Mouse (Mus musculus) activated CD4-positive, CD25-positive, alpha-beta regulatory T cell, adult 4 months (primary cell): Measurements from ENCODE around the gene Smtnl1. TPM values are rescaled to one million over a fixed set of nuclear protein-coding genes. Genes with fewer than 3 reads are reported as not detected.

ENCODE experiments used
- ATAC-seq: one replicate; pipeline ENCODE4 v1.8.0; 2017
- polyA plus RNA-seq, 2 experiments: library from polyadenylated mRNA; unstranded; fragments of 100-300 nt; shearing (Covaris generic); gene quantifications; one replicate each; pipeline ENCODE4 v1.2.1; 2017

Smtnl1 gene
- polyA plus RNA-seq, 2 experiments from 2014 or later: not detected

DNA sequence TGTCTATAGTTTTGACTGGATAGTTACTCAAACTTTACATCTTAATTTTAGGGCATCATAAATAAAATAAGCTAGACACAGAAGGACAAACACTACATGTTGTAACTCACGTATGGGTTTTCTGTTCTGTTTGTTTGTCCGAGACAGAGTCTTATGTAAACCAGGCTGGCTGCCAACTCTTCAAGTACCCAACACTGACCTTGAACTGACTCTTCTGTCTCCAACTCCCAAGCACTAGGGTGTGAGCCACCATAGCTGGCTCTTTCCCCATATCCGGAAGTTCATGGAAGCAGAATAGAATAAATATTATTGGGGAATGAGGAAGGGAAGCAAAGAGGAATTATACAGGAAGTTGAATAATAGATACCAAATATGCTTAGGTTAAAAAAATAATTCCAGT, 29.9 kb downstream of the Smtnl1 start:
- ATAC-seq: no peak

DNA sequence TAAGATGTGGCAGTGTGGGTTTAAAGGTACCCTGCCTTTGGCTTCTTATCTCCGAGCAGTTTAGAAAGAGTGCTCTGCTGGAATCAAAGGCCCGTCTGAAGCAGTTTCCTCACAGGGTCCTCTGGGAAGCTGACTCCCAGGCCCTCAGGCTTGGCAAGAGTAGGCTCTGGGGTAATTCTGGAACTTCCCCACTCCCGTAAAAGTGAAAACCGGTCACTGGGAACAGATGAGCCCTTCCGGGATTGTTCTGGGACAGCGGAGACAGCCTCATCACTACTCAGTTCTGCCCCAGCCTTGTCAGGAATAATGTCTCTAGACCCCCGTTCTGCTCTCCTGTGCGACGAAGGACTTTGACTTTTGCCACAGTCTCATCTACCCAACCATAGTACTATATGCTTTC, 32.0 kb downstream of the Smtnl1 start:
- ATAC-seq: no peak

DNA sequence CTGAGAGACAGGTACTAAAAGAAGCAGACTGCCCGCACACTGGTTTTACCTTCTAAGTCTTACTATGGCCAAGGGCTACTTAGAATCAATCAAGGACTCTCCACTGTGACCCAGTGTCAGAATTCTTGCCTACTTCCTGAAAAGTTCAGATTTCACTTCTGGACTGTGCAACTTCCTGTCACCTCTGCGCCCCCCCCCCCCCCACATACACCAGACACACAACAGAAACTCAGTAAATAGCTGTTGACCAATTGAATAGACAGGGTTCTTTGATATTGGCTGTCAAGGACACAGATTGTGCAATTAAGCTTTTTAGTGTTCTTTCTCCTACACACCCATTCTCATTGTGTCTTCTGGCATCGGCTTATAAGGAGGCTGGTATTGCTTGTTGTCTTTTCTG, 34.1 kb downstream of the Smtnl1 start:
- no peak for ATAC-seq

DNA sequence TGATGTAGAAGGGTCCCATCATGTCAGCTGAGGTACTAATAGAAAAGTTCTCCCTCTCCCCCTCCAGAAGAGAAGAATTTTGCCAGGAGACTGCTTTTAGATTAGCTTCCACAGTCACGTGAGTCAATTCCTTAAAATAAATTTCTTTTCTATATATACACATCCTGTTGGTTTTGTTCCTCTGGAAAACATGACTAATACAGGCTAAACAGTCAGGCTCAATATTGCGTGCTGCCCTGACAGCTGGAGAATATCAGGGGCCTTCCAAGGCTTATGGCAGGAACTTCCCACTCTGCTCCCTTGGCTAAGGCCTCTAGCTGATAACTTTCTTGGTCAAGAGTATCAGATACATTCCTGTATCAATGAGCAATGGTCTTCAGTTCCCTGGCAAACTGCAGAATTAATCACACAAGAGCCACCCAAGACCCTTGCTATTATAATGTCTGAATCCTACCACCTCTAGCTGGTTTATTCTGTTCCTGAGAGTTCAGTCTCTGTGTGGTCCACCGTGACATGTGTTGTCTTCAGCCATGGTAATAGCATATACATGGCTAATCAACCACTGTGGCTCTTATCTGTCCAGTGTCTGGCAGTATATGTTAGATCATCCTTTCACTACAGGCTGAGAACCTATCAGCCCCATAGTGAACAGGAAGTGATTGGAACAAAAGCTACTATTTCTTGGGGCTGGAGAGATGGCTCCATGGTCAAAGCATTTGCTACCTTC, 38.4 kb downstream of the Smtnl1 start:
- ATAC-seq: no peak

DNA sequence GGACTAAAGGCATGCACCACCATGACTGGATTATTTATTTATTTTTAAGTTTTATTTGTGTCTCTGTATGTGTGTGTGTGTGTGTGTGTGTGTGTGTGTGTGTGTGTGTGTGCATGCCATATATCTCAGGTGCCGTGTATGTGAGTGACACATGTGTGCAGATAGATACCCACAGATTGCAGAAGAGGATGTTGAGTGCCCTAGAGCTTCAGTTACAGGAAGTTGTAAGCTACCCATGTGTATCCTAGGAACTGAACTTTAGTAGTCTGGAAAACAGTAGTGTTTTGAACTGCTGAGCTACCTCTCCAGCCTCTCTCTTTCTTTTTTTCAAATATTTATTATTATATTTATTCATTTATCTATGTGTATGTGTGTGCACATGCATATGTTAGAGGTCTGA, 39.1 kb downstream of the Smtnl1 start:
- ATAC-seq: no peak

DNA sequence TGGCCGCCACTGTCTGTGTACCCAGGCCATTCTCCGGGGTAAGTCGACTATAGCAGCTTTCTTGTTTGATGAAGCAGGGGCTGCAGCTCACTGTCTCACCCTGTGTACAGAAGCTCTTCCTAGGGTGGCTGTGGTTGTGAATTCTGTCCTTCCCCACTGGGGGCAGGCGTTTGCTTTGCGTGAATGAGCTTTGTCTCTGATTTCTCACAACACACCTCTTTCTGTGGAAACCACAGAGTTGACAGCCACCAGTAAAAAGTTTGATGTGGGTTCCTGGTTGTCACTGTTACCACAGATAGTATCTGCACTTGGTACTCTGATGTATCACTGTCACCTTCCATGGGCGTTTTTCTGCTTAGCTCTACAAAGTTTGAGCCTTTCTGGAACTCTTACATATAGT, 43.2 kb downstream of the Smtnl1 start:
- peak; percentile 96 for ATAC-seq

DNA sequence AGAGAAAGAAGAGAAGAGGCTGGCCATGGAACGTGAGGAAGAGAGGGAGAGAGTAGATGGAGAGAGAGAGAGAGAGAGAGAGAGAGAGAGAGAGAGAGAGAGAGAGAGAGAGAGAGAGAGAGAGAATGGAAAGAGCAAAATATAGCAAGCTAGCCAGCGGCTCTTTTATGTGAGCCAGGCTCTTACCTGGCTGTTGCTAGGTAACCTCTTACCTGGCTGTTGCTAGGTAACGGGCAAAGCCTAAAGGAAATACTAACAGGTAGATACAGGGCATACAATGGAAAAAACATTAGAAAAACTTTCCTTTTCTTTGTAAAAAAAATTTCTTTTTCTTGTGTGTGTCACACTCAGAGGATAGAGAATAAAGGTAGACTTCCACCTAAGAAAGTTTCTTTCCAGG, 44.7 kb downstream of the Smtnl1 start:
- ATAC-seq: no peak

DNA sequence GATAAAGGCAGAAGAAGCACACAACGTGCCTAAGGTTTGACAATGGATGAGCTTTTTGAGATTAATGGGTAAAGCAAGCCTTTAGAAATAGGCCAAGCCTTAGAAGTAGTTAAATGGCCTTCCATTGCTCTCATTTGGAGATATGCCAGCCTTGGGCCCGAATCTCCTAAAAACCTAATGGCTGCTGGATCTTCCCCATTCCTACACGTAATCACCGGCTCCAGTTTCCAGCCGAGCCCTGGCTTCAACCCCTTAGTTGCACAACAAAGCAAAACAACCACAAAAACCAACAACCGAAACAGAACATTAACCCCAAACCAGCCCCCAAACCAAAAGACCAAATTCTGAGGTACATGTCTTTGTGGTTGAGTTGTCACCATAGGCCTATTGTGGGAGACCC, 46.8 kb downstream of the Smtnl1 start:
- ATAC-seq: no peak

DNA sequence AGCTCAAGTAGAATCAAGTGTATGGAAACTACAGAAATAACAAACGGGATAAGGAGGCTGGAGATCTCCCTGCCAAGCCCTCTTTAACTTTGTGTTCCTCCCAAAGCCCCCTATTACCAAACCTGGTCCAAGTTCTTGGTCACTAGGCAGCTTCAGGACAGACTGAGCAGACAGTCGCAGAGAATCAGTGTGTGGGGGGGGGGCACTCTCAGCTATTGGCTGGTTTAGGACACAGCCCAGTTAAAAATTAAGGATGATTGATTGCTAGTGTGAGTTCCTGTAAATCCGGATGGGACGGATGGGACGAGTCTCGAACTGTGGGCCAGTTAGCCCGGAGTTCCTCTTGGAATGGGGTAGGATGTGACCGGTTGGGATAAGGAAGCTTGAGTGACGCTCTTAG, 47.2 kb downstream of the Smtnl1 start, which contains the start of gene Serping1:
Gene Serping1 (minus strand): TSS at position 204 of the 400 bp plus-strand sequence.
- ATAC-seq: no peak

DNA sequence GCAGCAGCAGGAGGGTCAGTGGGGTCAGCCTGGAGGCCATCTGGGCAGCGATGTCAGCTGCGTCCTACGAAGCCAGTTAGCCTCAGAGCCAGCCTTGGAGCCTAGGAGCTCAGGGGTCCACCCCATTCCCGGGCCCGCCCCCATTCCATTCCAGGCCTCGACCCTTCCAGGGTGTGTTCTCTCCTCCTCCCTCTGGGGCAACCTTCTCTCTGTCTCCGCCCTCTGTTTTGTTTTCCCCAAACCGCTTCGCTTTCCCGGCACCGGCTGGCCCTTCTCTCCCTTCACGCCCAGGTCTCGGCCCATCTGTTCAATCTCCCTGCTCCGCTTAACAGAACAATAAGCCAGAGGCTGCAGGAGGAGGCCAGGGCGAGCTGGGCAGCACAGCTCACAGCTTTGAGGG, 47.7 kb downstream of the Smtnl1 start:
- ATAC-seq: no peak

DNA sequence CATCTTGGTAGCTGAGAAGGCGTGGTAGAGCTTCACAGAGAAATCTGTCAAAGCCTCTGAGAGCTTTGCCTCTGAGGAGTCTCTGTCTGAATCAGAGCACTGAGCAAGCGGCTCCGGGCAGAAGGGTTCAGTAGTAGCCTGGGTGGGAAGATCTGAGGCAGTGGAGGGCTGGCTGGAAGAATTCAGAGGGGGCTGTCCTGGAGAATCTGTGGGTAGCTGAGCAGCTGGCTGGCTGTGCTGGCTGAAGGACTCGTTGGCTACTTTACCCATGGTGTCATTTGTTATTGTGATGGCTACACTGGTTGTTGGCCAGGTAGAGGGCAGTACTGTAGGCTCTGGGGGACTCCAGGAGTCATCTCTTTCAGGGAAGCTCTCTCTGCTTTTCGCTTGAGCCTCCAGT, 49.3 kb downstream of the Smtnl1 start:
- no peak for ATAC-seq

DNA sequence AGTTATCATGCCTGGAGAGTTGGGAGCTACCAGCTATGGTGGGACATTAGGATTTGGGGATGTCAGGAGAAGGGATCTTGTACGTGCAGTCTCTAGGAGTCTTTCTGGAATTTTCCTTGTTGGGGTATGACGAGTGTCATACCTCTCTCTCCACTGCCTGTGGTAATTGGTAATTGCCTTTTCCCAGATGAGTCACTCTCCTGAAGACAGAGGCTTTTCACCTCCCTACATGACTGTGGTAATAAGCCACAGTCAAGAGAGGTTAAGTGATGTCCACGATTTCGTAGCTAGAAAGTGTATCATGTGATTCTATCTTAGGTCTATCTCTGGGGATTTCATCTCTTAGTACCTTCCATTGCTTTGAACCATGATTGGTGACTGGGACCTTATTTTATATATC, 50.0 kb downstream of the Smtnl1 start:
- no peak for ATAC-seq

DNA sequence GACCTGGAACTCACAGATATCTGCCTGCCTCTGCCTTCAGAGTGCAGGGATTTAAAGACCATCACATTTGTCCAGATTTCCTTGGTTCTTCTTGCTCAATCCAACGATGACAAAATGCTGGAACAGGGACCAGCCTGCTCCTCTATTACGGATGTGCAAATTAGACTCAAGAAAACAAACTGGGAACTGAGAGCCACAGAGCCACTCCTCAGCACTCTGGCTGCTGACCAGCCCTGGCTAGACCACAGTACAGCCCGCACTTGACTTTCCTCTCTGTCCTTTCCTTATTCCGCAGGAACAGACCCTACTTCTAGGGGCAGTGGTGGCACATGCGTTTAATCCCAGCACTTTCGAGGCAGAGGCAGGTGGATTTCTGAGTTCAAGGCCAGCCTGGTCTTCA, 52.0 kb downstream of the Smtnl1 start:
- ATAC-seq: no peak

DNA sequence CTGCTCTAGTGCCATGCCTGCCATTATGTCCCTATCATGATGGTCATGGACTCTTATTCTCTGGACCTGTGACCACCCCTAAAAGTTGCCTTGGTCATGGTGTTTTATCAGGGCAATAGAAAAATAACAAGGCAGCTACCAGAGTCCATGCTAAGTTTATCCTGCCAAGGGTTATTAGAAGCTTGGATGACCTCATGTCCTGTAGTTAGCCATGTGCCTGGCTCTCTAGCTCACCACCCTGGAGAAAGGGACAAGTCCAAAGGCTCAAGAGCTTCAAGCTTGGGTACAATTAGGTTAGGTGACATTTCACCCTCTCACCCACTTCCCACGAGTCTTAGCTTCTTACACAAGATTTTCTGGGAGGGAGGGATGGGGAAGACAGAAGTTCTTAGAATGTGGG, 59.6 kb downstream of the Smtnl1 start:
- no peak for ATAC-seq

DNA sequence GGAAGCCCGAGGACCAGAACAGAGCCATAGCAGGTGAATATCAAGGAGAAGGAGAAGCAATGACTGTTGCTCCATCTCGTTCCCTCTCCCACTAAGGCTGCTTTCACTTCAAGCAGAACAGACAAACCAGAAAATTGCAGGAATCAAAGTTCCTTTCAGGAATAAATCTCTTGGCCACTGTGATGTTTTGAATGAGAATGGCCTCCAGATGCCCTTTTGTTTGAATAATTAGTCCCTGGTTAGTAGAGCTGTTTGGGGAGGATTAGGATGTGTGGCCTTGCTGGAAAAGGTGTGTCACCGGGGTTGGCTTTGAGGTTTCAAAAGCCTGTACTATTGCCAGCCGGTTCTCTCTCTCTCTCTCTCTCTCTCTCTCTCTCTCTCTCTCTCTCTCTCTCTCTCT, 60.2 kb downstream of the Smtnl1 start:
- ATAC-seq: no peak

DNA sequence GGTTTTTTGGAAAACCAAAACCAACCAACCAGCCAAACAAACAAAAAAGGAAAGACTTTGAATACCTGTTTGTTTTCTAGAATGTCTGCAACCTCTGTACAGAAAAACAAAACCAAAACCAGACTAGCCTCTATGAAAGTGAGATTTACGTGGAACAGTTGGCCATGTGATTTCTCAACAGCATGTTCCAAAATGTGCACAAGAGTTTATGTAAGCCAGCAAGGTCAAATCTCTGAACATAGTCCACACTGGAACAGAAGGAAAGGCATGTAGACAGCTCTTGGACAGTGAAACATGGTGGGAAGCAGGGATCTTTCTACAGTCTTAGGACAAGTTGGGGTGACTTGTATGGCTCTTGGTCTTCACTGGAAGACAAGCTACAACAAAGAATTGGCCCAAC, 60.6 kb downstream of the Smtnl1 start:
- ATAC-seq: no peak

DNA sequence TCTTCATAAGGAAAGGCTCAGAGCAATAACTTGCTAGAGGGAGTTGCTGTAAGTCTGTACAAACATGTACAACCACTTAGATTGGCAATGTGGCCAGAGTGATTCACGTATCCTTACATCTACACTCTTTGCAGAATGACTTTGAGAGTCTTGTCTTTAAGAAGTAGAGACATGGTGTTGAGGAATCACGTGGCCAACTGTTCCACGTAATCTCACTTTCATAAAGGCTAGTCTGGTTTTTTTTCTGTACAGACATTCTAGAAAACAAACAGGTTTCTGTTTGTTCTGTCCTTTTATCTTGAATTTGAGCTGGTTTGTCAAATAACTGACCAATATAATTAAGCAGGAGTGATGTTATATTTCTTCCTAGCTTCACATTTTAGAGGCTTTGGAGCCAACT, 61.1 kb downstream of the Smtnl1 start:
- no peak for ATAC-seq

Other genes starting within 250 kb of the Smtnl1 start
- gene Ctnnd1, start 171.9 kb downstream of the Smtnl1 start, polyA plus RNA-seq: under 1 TPM; 0.29 to 0.67 TPM
- gene Btbd18, start 163.6 kb downstream of the Smtnl1 start, polyA plus RNA-seq: under 1 TPM; 0.15 to 0.53 TPM
- 100 to 1,000 TPM; 152 to 184 TPM for gene Selenoh, start 151.9 kb downstream of the Smtnl1 start, polyA plus RNA-seq
- not detected for gene Gm28635, start 144.6 kb downstream of the Smtnl1 start, polyA plus RNA-seq
- gene Med19, start 144.2 kb downstream of the Smtnl1 start, polyA plus RNA-seq: 10 to 100 TPM; 16.9 to 17.8 TPM
- gene Tmx2, start 143.5 kb downstream of the Smtnl1 start, polyA plus RNA-seq: 100 to 1,000 TPM; 108 to 124 TPM
- 10 to 100 TPM; 13.7 to 14.5 TPM for gene Zdhhc5, start 107.5 kb downstream of the Smtnl1 start, polyA plus RNA-seq
- gene Clp1, start 95.3 kb downstream of the Smtnl1 start, polyA plus RNA-seq: 10 to 100 TPM; 47.4 to 47.7 TPM
- 1 to 10 TPM in 1 of 2 experiments, under 1 TPM in 1; 0.64 to 1.1 TPM for gene Ypel4, start 88.6 kb downstream of the Smtnl1 start, polyA plus RNA-seq
- not detected for gene Gm19426, start 79.0 kb downstream of the Smtnl1 start, polyA plus RNA-seq
- gene Serping1, start 47.2 kb downstream of the Smtnl1 start, polyA plus RNA-seq: not detected
- gene Ube2l6, start 23.8 kb downstream of the Smtnl1 start, polyA plus RNA-seq: 10 to 100 TPM; 71.4 to 83.0 TPM
- 10 to 100 TPM; 36.8 to 40.4 TPM for gene Timm10, start 4.3 kb upstream of the Smtnl1 start, polyA plus RNA-seq
- 1 to 10 TPM; 3.7 to 7.6 TPM for gene Slc43a1, start 16.2 kb upstream of the Smtnl1 start, polyA plus RNA-seq
- gene Rtn4rl2, start 64.1 kb upstream of the Smtnl1 start, polyA plus RNA-seq: not detected
- 10 to 100 TPM; 15.5 to 15.6 TPM for gene Slc43a3, start 113.9 kb upstream of the Smtnl1 start, polyA plus RNA-seq
- under 1 TPM in 1 of 2 experiments, not detected in 1; 0.65 TPM for gene Prg2, start 157.8 kb upstream of the Smtnl1 start, polyA plus RNA-seq
- gene Prg3, start 165.6 kb upstream of the Smtnl1 start, polyA plus RNA-seq: not detected
- gene Ssrp1, start 214.6 kb upstream of the Smtnl1 start, polyA plus RNA-seq: 100 to 1,000 TPM; 135 to 160 TPM
- under 1 TPM in 1 of 2 experiments, not detected in 1; 0.62 TPM for gene P2rx3, start 214.8 kb upstream of the Smtnl1 start, polyA plus RNA-seq
- gene Tnks1bp1, start 225.4 kb upstream of the Smtnl1 start, polyA plus RNA-seq: 1 to 10 TPM; 3.9 to 6.3 TPM